Mouse (Mus musculus) 3134 (cell line): ENCODE results near the gene Wdr95.
A peak's percentile ranks its signal among the peaks of the same experiment; 100 is the strongest.
"Not testable (repeated sequence)": the region's sequence is repeated elsewhere in the genome, so short reads cannot be mapped to it uniquely, and the experiment has no call there.

ENCODE experiments used
- DNase-seq: peaks from one replicate; pipeline ENCODE4 v3.0.0-alpha.2; 2011; ENCODE audit warnings: low spot score; ENCODE audit not compliant: insufficient read length; ENCODE audit errors: extremely low read depth

Gene Wdr95

GRCm38 (mm10) chr5:149514087-149514671 is 14.3 kb upstream of the Wdr95 start:
- DNase-seq = no peak

GRCm38 (mm10) chr5:149514890-149515289 is 13.6 kb upstream of the Wdr95 start:
- DNase-seq = no peak

- no peak for DNase-seq
These were observed 11.4 kb upstream of the Wdr95 start for GRCm38 (mm10) chr5:149517116-149517515.

GRCm38 (mm10) chr5:149520806-149521205 is 7.7 kb upstream of the Wdr95 start:
- DNase-seq = no peak

GRCm38 (mm10) chr5:149523856-149524241 is 4.6 kb upstream of the Wdr95 start:
- no peak for DNase-seq

- peak; percentile 73 for DNase-seq
These were observed 4.1 kb upstream of the Wdr95 start for GRCm38 (mm10) chr5:149524242-149524858.

GRCm38 (mm10) chr5:149525055-149525785 is 3.3 kb upstream of the Wdr95 start:
- DNase-seq = peak; percentile 45

- peak; percentile 63 for DNase-seq
These were observed 2.0 kb upstream of the Wdr95 start for GRCm38 (mm10) chr5:149526467-149526951.

GRCm38 (mm10) chr5:149527292-149527691 is 1.2 kb upstream of the Wdr95 start:
- DNase-seq = not testable (repeated sequence)

GRCm38 (mm10) chr5:149533847-149534246 is 5.4 kb downstream of the Wdr95 start:
- DNase-seq = no peak

GRCm38 (mm10) chr5:149536005-149536404 is 7.5 kb downstream of the Wdr95 start:
- no peak for DNase-seq

- no peak for DNase-seq
These were observed 9.5 kb downstream of the Wdr95 start for GRCm38 (mm10) chr5:149537796-149538511.

GRCm38 (mm10) chr5:149538531-149538930 is 10.1 kb downstream of the Wdr95 start:
- no peak for DNase-seq

GRCm38 (mm10) chr5:149539051-149539450 is 10.6 kb downstream of the Wdr95 start:
- no peak for DNase-seq

GRCm38 (mm10) chr5:149551179-149551578 is 22.7 kb downstream of the Wdr95 start:
- no peak for DNase-seq

GRCm38 (mm10) chr5:149552742-149553141 is 24.3 kb downstream of the Wdr95 start:
- DNase-seq = no peak

GRCm38 (mm10) chr5:149553373-149553772 is 24.9 kb downstream of the Wdr95 start:
- no peak for DNase-seq

GRCm38 (mm10) chr5:149554397-149554796 is 25.9 kb downstream of the Wdr95 start:
- no peak for DNase-seq

- no peak for DNase-seq
These were observed 32.6 kb downstream of the Wdr95 start for GRCm38 (mm10) chr5:149560903-149561588.

GRCm38 (mm10) chr5:149566026-149566425 is 37.5 kb downstream of the Wdr95 start:
- no peak for DNase-seq

- DNase-seq = no peak
These were observed 38.5 kb downstream of the Wdr95 start for GRCm38 (mm10) chr5:149566957-149567356.
